Mouse (Mus musculus) left cerebral cortex, adult 18-20 months (tissue): ENCODE measurements around the gene Art3. TPM values are rescaled to one million over a fixed set of nuclear protein-coding genes. Genes with fewer than 3 reads are reported as not detected.

ENCODE experiments used
- DNase-seq, 2 experiments: peaks; one replicate each; pipeline ENCODE4 v3.0.0; 2021 to 2022; ENCODE audit warnings: low spot score in 2 of 2, mixed read lengths in 1 of 2
- total RNA-seq, 2 experiments: library from RNA; stranded (reverse); gene quantifications; 2 replicates each; pipeline ENCODE4 v1.2.3; 2021

The Art3 gene
- total RNA-seq, 2 experiments from 2014 or later, result 2.3 to 5.6 TPM

- DNase-seq, result no peak
Observed at GRCm38 (mm10) chr5:92375368-92375767, 43.7 kb downstream of the Art3 start.

GRCm38 (mm10) chr5:92376795-92377405 is 45.3 kb downstream of the Art3 start:
- DNase-seq, result no peak

- peak; percentile 74 to 86 for DNase-seq
Observed at GRCm38 (mm10) chr5:92381550-92382348, 50.1 kb downstream of the Art3 start.

GRCm38 (mm10) chr5:92382349-92382679 is 50.7 kb downstream of the Art3 start:
- no peak for DNase-seq

- no peak for DNase-seq
Observed at GRCm38 (mm10) chr5:92383747-92384146, 52.1 kb downstream of the Art3 start.

GRCm38 (mm10) chr5:92384855-92385254 is 53.2 kb downstream of the Art3 start:
- DNase-seq, result no peak

GRCm38 (mm10) chr5:92386102-92386501 is 54.5 kb downstream of the Art3 start:
- DNase-seq, result no peak

GRCm38 (mm10) chr5:92386643-92387042 is 55.0 kb downstream of the Art3 start:
- no peak for DNase-seq

GRCm38 (mm10) chr5:92387433-92387832 is 55.8 kb downstream of the Art3 start:
- DNase-seq, result no peak

- no peak for DNase-seq
Observed at GRCm38 (mm10) chr5:92389977-92390376, 58.4 kb downstream of the Art3 start.

GRCm38 (mm10) chr5:92390615-92391014 is 59.0 kb downstream of the Art3 start:
- peak in 1 of 2 experiments; percentile 11 for DNase-seq

- no peak for DNase-seq
Observed at GRCm38 (mm10) chr5:92392542-92392941, 60.9 kb downstream of the Art3 start.

- no peak for DNase-seq
Observed at GRCm38 (mm10) chr5:92393863-92394262, 62.2 kb downstream of the Art3 start.

GRCm38 (mm10) chr5:92395764-92396163 is 64.1 kb downstream of the Art3 start:
- DNase-seq, result no peak

GRCm38 (mm10) chr5:92396476-92396875 is 64.8 kb downstream of the Art3 start:
- no peak for DNase-seq

GRCm38 (mm10) chr5:92398153-92398552 is 66.5 kb downstream of the Art3 start:
- DNase-seq, result peak; percentile 69 to 80

- no peak for DNase-seq
Observed at GRCm38 (mm10) chr5:92402816-92403215, 71.2 kb downstream of the Art3 start.

- no peak for DNase-seq
Observed at GRCm38 (mm10) chr5:92403562-92404399, 72.2 kb downstream of the Art3 start.

- DNase-seq, result no peak
Observed at GRCm38 (mm10) chr5:92404400-92404678, 72.7 kb downstream of the Art3 start.

GRCm38 (mm10) chr5:92409361-92410155 is 77.9 kb downstream of the Art3 start:
- DNase-seq, result no peak

- DNase-seq, result no peak
Observed at GRCm38 (mm10) chr5:92410486-92410885, 78.9 kb downstream of the Art3 start.
